ENCODE assay signal across 8 mouse cellular contexts in the genomic region with DNA sequence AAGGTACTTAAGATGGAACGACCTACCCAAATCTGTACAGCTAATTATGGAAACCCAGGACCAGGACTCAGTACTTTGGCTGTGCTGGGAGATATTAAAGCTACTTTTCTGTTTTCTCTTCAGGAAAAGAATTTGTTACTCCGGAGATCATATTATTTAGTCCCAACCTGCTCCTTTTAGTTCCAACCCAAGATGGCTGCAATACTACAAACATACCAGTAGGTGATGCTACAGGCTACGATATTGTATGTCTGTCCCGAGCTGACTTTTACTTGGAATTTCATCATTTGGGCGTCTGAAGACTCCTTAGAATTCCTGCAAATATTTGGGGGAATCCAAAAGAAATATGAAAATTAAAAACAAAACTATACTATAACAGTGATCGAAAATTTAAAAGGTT. TPM values are rescaled to one million over a fixed set of nuclear protein-coding genes. Genes with fewer than 3 reads are reported as not detected.
DNase-seq lines count a peak whose midpoint lies in the region; ATAC-seq and TF ChIP-seq lines count a peak whose summit lies in the region.

No protein-coding gene starts in this region.

- 9% methylated on average over 6 of the region's 6 CpGs for WGBS in forebrain, embryonic 12.5 days
- WGBS in forebrain, embryonic 11.5 days = 9% methylated on average over 6 of the region's 6 CpGs
- 9% methylated on average over 6 of the region's 6 CpGs for WGBS in limb, embryonic 13.5 days
- 10% methylated on average over 6 of the region's 6 CpGs for WGBS in limb, embryonic 10.5 days
- WGBS in lung, embryonic 14.5 days = 6% methylated on average over 6 of the region's 6 CpGs

- H3K4me2 ChIP-seq in forebrain, embryonic 12.5 days = no peak overlapping the region
- H3K4me2 ChIP-seq in forebrain, embryonic 11.5 days (ENCODE audit: low read depth, low read length, severe bottlenecking) = no peak overlapping the region
- H3K4me2 ChIP-seq in limb, embryonic 13.5 days (replicated peaks) = no peak overlapping the region
- H3K4me2 ChIP-seq in lung, embryonic 14.5 days = no peak overlapping the region

- TF ChIP-seq CTCF in lung, embryonic 14.5 days (IDR thresholded peaks at IDR 0.05; ENCODE audit: low read depth) = peak; percentile 95

- no peak overlapping the region for H3K9ac ChIP-seq in forebrain, embryonic 12.5 days
- H3K9ac ChIP-seq in forebrain, embryonic 11.5 days (ENCODE audit: low read length) = no peak overlapping the region
- no peak overlapping the region for H3K9ac ChIP-seq in limb, embryonic 13.5 days
- no peak overlapping the region for H3K9ac ChIP-seq in lung, embryonic 14.5 days

- no peaks in the 10 kb centered on the region for H3K9me3 ChIP-seq in forebrain, embryonic 12.5 days
- H3K9me3 ChIP-seq in forebrain, embryonic 11.5 days (ENCODE audit: control insufficient read depth, low read length) = no peaks in the 10 kb centered on the region
- no peaks in the 10 kb centered on the region for H3K9me3 ChIP-seq in limb, embryonic 13.5 days
- no peaks in the 10 kb centered on the region for H3K9me3 ChIP-seq in limb, embryonic 10.5 days (replicated peaks)
- no peaks in the 10 kb centered on the region for H3K9me3 ChIP-seq in lung, embryonic 14.5 days (ENCODE audit: low read depth, low read length)

- H3K36me3 ChIP-seq in forebrain, embryonic 12.5 days (replicated peaks) = no peaks in the 10 kb centered on the region
- no peaks in the 10 kb centered on the region for H3K36me3 ChIP-seq in forebrain, embryonic 11.5 days (ENCODE audit: control insufficient read depth, insufficient read depth, low read length)
- no peaks in the 10 kb centered on the region for H3K36me3 ChIP-seq in limb, embryonic 13.5 days
- H3K36me3 ChIP-seq in limb, embryonic 10.5 days = no peaks in the 10 kb centered on the region
- H3K36me3 ChIP-seq in lung, embryonic 14.5 days (ENCODE audit: insufficient read depth) = no peaks in the 10 kb centered on the region

- H3K4me3 ChIP-seq in forebrain, embryonic 12.5 days (replicated peaks) = no peak overlapping the region
- no peak overlapping the region for H3K4me3 ChIP-seq in forebrain, embryonic 11.5 days (ENCODE audit: low read depth, low read length)
- H3K4me3 ChIP-seq in limb, embryonic 13.5 days = no peak overlapping the region
- no peak overlapping the region for H3K4me3 ChIP-seq in limb, embryonic 10.5 days
- no peak overlapping the region for H3K4me3 ChIP-seq in lung, embryonic 14.5 days (ENCODE audit: low read depth, low read length)

- ATAC-seq in forebrain, embryonic 12.5 days (ENCODE audit: low FRiP score) = 0 out of 2 replicates have a peak, but pooled peaks have one; percentile 28
- no peak for ATAC-seq in forebrain, embryonic 11.5 days (replicated peaks; ENCODE audit: low FRiP score)
- peak; percentile 38; the same call in 1 of the 2 replicates for ATAC-seq in limb, embryonic 13.5 days (ENCODE audit: low FRiP score, low read depth)
- ATAC-seq in lung, embryonic 14.5 days (ENCODE audit: insufficient read depth) = no peak; the same call in 1 of the 2 replicates

- H3K4me1 ChIP-seq in forebrain, embryonic 12.5 days = peaks cover 3% of the 10 kb centered on the region; the same call in 1 of the 2 replicates
- H3K4me1 ChIP-seq in forebrain, embryonic 11.5 days (replicated peaks; ENCODE audit: control insufficient read depth, insufficient read depth, low read length) = no peaks in the 10 kb centered on the region
- H3K4me1 ChIP-seq in limb, embryonic 13.5 days = no peaks in the 10 kb centered on the region
- peaks cover 10% of the 10 kb centered on the region for H3K4me1 ChIP-seq in limb, embryonic 10.5 days
- H3K4me1 ChIP-seq in lung, embryonic 14.5 days (ENCODE audit: insufficient read depth) = no peaks in the 10 kb centered on the region

- DNase-seq in forebrain, embryonic 11.5 days (ENCODE audit: low spot score) = no peak
- no peak for DNase-seq in limb, embryonic 10.5 days (ENCODE audit: low spot score)
- DNase-seq in R1 (ENCODE audit: low read depth, low spot score) = peak; percentile 59
- DNase-seq in lung, embryonic 14.5 days = peak; percentile 88
- no peak for DNase-seq in urinary bladder, postnatal 10 days (ENCODE audit: low spot score)
- no peak for DNase-seq in adrenal gland, postnatal 4 days (ENCODE audit: low spot score in 2 of 2)

- no peak overlapping the region for H3K27ac ChIP-seq in forebrain, embryonic 12.5 days
- H3K27ac ChIP-seq in forebrain, embryonic 11.5 days (ENCODE audit: low read depth, low read length) = no peak overlapping the region
- no peak overlapping the region for H3K27ac ChIP-seq in limb, embryonic 13.5 days
- H3K27ac ChIP-seq in limb, embryonic 10.5 days = no peak overlapping the region
- H3K27ac ChIP-seq in lung, embryonic 14.5 days (ENCODE audit: low read depth) = no peak overlapping the region

- H3K27me3 ChIP-seq in forebrain, embryonic 12.5 days = no peaks in the 10 kb centered on the region
- no peaks in the 10 kb centered on the region for H3K27me3 ChIP-seq in forebrain, embryonic 11.5 days (ENCODE audit: control insufficient read depth, insufficient read depth, low read length)
- H3K27me3 ChIP-seq in limb, embryonic 13.5 days = peaks cover 7% of the 10 kb centered on the region; the same call in 1 of the 2 replicates
- H3K27me3 ChIP-seq in limb, embryonic 10.5 days (ENCODE audit: low read depth, poor library complexity, severe bottlenecking) = peaks cover 26% of the 10 kb centered on the region; the same call in 1 of the 2 replicates
- H3K27me3 ChIP-seq in lung, embryonic 14.5 days (ENCODE audit: insufficient read depth, low read length) = no peaks in the 10 kb centered on the region

RNA-seq across cellular contexts. Expression of gene Pigm, which starts 32.6 kb away (rescaled TPM):
- polyA plus RNA-seq in forebrain, embryonic 12.5 days (2016; fragmentation: Nextera tagmentation; extraction: Ambion mirVana) = 10.9 and 11.5 TPM in 2 replicates
- 13.7 and 14.8 TPM in 2 replicates for polyA plus RNA-seq in forebrain, embryonic 11.5 days (2014; fragmentation: Nextera tagmentation; extraction: Ambion mirVana)
- polyA plus RNA-seq in limb, embryonic 13.5 days (2015; fragmentation: Nextera tagmentation; extraction: Ambion mirVana) = 6.2 and 6.8 TPM in 2 replicates
- polyA plus RNA-seq in limb, embryonic 10.5 days (2016; fragmentation: Nextera tagmentation; extraction: Ambion mirVana) = 9.9 and 10.5 TPM in 2 replicates
- 9.0 and 9.9 TPM in 2 replicates for polyA plus RNA-seq in lung, embryonic 14.5 days (2014; fragmentation: Nextera tagmentation; extraction: Ambion mirVana)
- total RNA-seq in adrenal gland, postnatal 4 days (2021) = 10 to 100 TPM; 18.1 to 19.9 TPM

Comparison
In these comparisons a context has a peak if more than half of its experiments do, and no peak if none do; other contexts are left out.
1. ATAC-seq: peak in forebrain, embryonic 12.5 days (single experiment) and limb, embryonic 13.5 days (single experiment); none in forebrain, embryonic 11.5 days (single experiment) and lung, embryonic 14.5 days (single experiment).
2. DNase-seq: peak in R1 (single experiment) and lung, embryonic 14.5 days (single experiment); none in forebrain, embryonic 11.5 days (single experiment), limb, embryonic 10.5 days (single experiment), urinary bladder, postnatal 10 days (single experiment) and adrenal gland, postnatal 4 days (0 of 2).